Mouse (Mus musculus): Measurements from ENCODE around the gene Selenov. TPM values are rescaled to one million over a fixed set of nuclear protein-coding genes. Genes with fewer than 3 reads are reported as not detected.

Selenov gene
- total RNA-seq, 2 experiments from 2014 or later: not detected

Other genes starting within 250 kb of the Selenov start
- 10 to 100 TPM; 85.2 to 87.3 TPM for gene Psmc4, start 241.1 kb downstream of the Selenov start, total RNA-seq (2021)
- gene Fcgbp, start 219.9 kb downstream of the Selenov start, total RNA-seq (2021): under 1 TPM; 0.22 to 0.64 TPM
- not detected for gene 9530053A07Rik, start 161.7 kb downstream of the Selenov start, total RNA-seq (2021)
- 10 to 100 TPM; 28.9 to 32.8 TPM for gene Fbl, start 121.5 kb downstream of the Selenov start, total RNA-seq (2021)
- gene Dyrk1b, start 111.7 kb downstream of the Selenov start, total RNA-seq (2021): 10 to 100 TPM; 26.0 to 32.6 TPM
- gene Eid2, start 23.3 kb downstream of the Selenov start, total RNA-seq (2021): 10 to 100 TPM; 11.5 to 12.4 TPM
- 10 to 100 TPM; 13.9 to 15.5 TPM for gene Eid2b, start 13.4 kb downstream of the Selenov start, total RNA-seq (2021)
- not detected for gene Dll3, start 11.1 kb upstream of the Selenov start, total RNA-seq (2021)
- 10 to 100 TPM; 66.3 to 66.6 TPM for gene Timm50, start 20.9 kb upstream of the Selenov start, total RNA-seq (2021)
- gene Supt5, start 47.6 kb upstream of the Selenov start, total RNA-seq (2021): 10 to 100 TPM; 53.4 to 60.9 TPM
- 100 to 1,000 TPM; 517 to 602 TPM for gene Rps16, start 59.5 kb upstream of the Selenov start, total RNA-seq (2021)
- 10 to 100 TPM; 11.3 to 13.4 TPM for gene Plekhg2, start 81.4 kb upstream of the Selenov start, total RNA-seq (2021)
- gene Zfp36, start 89.1 kb upstream of the Selenov start, total RNA-seq (2021): 10 to 100 TPM; 18.4 to 27.3 TPM
- gene Med29, start 101.5 kb upstream of the Selenov start, total RNA-seq (2021): 10 to 100 TPM; 21.8 TPM
- 10 to 100 TPM; 39.5 to 44.5 TPM for gene Paf1, start 101.8 kb upstream of the Selenov start, total RNA-seq (2021)
- 1 to 10 TPM; 5.4 to 7.8 TPM for gene Gmfg, start 146.3 kb upstream of the Selenov start, total RNA-seq (2021)
- under 1 TPM; 0.46 to 0.65 TPM for gene Lrfn1, start 160.8 kb upstream of the Selenov start, total RNA-seq (2021)
- gene Ifnl2, start 219.3 kb upstream of the Selenov start, total RNA-seq (2021): not detected
- not detected for gene Ifnl3, start 231.7 kb upstream of the Selenov start, total RNA-seq (2021)
- not detected for gene Sycn, start 249.7 kb upstream of the Selenov start, total RNA-seq (2021)